Mouse (Mus musculus): Measurements from ENCODE around the gene Ccdc88a.

Gene Ccdc88a

GRCm38 (mm10) chr11:29548504-29549424 is 175.3 kb downstream of the Ccdc88a start:
- no peak for DNase-seq (ENCODE audit: low read depth, low spot score)

GRCm38 (mm10) chr11:29549425-29549778 is 175.9 kb downstream of the Ccdc88a start:
- DNase-seq (ENCODE audit: low read depth, low spot score): no peak
